Mouse (Mus musculus) midbrain, embryonic 16.5 days (tissue): ENCODE results near the gene Slc1a1. TPM values are rescaled to one million over a fixed set of nuclear protein-coding genes. Genes with fewer than 3 reads are reported as not detected.

Experiments used
- ATAC-seq: fragments of 200-750 bp; cut with Nextera tagmentation; 2 replicates; pipeline ENCODE4 v1.8.0; 2017; ENCODE audit warnings: moderate TSS enrichment
- H3K27ac ChIP-seq: fragments of 300-500 bp; sonication (generic); 2 replicates; pipeline ENCODE4 v1.5.1; 2014; ENCODE audit warnings: mild to moderate bottlenecking, low read length, mixed read lengths
- H3K27me3 ChIP-seq: fragments of 300-500 bp; sonication (generic); 2 replicates; pipeline ENCODE4 v1.6.1; 2014; ENCODE audit warnings: low read depth, low read length, mixed read lengths; ENCODE audit not compliant: control insufficient read depth, insufficient read depth
- H3K36me3 ChIP-seq: fragments of 300-500 bp; sonication (generic); 2 replicates; pipeline ENCODE4 v1.6.1; 2014; ENCODE audit warnings: mild to moderate bottlenecking, low read length, moderate library complexity, mixed read lengths; ENCODE audit not compliant: control insufficient read depth, insufficient read depth
- H3K4me1 ChIP-seq: fragments of 300-500 bp; sonication (generic); 2 replicates; pipeline ENCODE4 v1.6.1; 2014; ENCODE audit warnings: mild to moderate bottlenecking, low read length, mixed read lengths; ENCODE audit not compliant: control insufficient read depth, insufficient read depth
- H3K4me2 ChIP-seq: fragments of 300-500 bp; sonication (generic); 2 replicates; pipeline ENCODE4 v1.6.1; 2014; ENCODE audit warnings: mild to moderate bottlenecking, low read length, mixed read lengths
- H3K4me3 ChIP-seq: fragments of 300-500 bp; sonication (generic); 2 replicates; pipeline ENCODE4 v1.5.1; 2014; ENCODE audit warnings: low read depth, mild to moderate bottlenecking, low read length, moderate library complexity, mixed read lengths
- H3K9ac ChIP-seq: fragments of 300-500 bp; sonication (generic); 2 replicates; pipeline ENCODE4 v1.6.1; 2014; ENCODE audit warnings: low read depth, low read length, mixed read lengths
- H3K9me3 ChIP-seq: fragments of 300-500 bp; sonication (generic); replicated peaks from 2 replicates; pipeline ENCODE4 v1.6.1; 2014; ENCODE audit warnings: mild to moderate bottlenecking, low read length, mixed read lengths; ENCODE audit not compliant: control insufficient read depth, poor library complexity, severe bottlenecking
- WGBS: fragments of 180-500 bp; shearing (Covaris S2); extraction: QIAGEN DNeasy Blood & Tissue Kit; methylation state at CpG from one replicate; pipeline ENCODE4 v1.1.7; 2014; 5-methylcytosine and 5-hydroxymethylcytosine counted together
- polyA plus RNA-seq: library from polyadenylated mRNA; unstranded; fragments of >200 nt; fragmentation: Nextera tagmentation; extraction: Ambion mirVana; gene quantifications from 2 replicates; pipeline ENCODE4 v1.2.1, GENCODE M21; 2015

Gene Slc1a1
- polyA plus RNA-seq, 1 experiment from 2014 or later, result 47.7 TPM

- Histone ChIP-seq H3K27ac (no peak overlapping the region), H3K27me3 (no peaks in the 10 kb centered on the region), H3K9ac (no peak overlapping the region), H3K36me3 (no peaks in the 10 kb centered on the region), H3K4me3 (no peak overlapping the region), H3K4me2 (no peak overlapping the region), H3K9me3 (no peaks in the 10 kb centered on the region), H3K4me1 (0 out of 2 replicates have a peak, but pooled peaks cover 2% of the 10 kb centered on the region)
- WGBS, result 94% methylated on average over 6 of the region's 6 CpGs
- ATAC-seq, result no peak
These were observed 34.5 kb downstream of the Slc1a1 start for GRCm38 (mm10) chr19:28869251-28869855.

- 71% methylated on average over 2 of the region's 2 CpGs for WGBS
- Histone ChIP-seq H3K4me1 (0 out of 2 replicates have a peak, but pooled peaks cover 1% of the 10 kb centered on the region), H3K4me2 (no peak overlapping the region), H3K27ac (no peak overlapping the region), H3K27me3 (no peaks in the 10 kb centered on the region), H3K9me3 (no peaks in the 10 kb centered on the region), H3K36me3 (no peaks in the 10 kb centered on the region), H3K9ac (no peak overlapping the region), H3K4me3 (no peak overlapping the region)
- ATAC-seq, result no peak
These were observed 35.5 kb downstream of the Slc1a1 start for GRCm38 (mm10) chr19:28870351-28870750.

GRCm38 (mm10) chr19:28879476-28879875 is 44.6 kb downstream of the Slc1a1 start:
- Histone ChIP-seq H3K4me3 (no peak overlapping the region), H3K36me3 (no peaks in the 10 kb centered on the region), H3K9ac (no peak overlapping the region), H3K4me1 (no peaks in the 10 kb centered on the region), H3K9me3 (no peaks in the 10 kb centered on the region), H3K4me2 (no peak overlapping the region), H3K27ac (no peak overlapping the region), H3K27me3 (no peaks in the 10 kb centered on the region)
- no peak for ATAC-seq
- WGBS, result 71% methylated on average over 2 of the region's 2 CpGs

- Histone ChIP-seq H3K4me2 (no peak overlapping the region), H3K9ac (no peak overlapping the region), H3K27ac (no peak overlapping the region), H3K27me3 (no peaks in the 10 kb centered on the region), H3K36me3 (no peaks in the 10 kb centered on the region), H3K9me3 (no peaks in the 10 kb centered on the region), H3K4me3 (no peak overlapping the region), H3K4me1 (no peaks in the 10 kb centered on the region)
- 68% methylated on average over 1 of the region's 1 CpGs for WGBS
- no peak for ATAC-seq
These were observed 48.3 kb downstream of the Slc1a1 start for GRCm38 (mm10) chr19:28883126-28883525.

GRCm38 (mm10) chr19:28888496-28888895 is 53.6 kb downstream of the Slc1a1 start:
- H3K4me3 ChIP-seq, result no peak overlapping the region
- no peaks in the 10 kb centered on the region for H3K27me3 ChIP-seq
- H3K4me2 ChIP-seq, result no peak overlapping the region
- no peak overlapping the region for H3K27ac ChIP-seq
- WGBS, result 55% methylated on average over 1 of the region's 1 CpGs
- H3K4me1 ChIP-seq, result no peaks in the 10 kb centered on the region
- no peak overlapping the region for H3K9ac ChIP-seq
- no peaks in the 10 kb centered on the region for H3K36me3 ChIP-seq
- no peaks in the 10 kb centered on the region for H3K9me3 ChIP-seq
- no peak for ATAC-seq

- Histone ChIP-seq H3K9ac (no peak overlapping the region), H3K27me3 (no peaks in the 10 kb centered on the region), H3K36me3 (no peaks in the 10 kb centered on the region), H3K4me3 (no peak overlapping the region), H3K4me2 (no peak overlapping the region), H3K27ac (no peak overlapping the region), H3K9me3 (no peaks in the 10 kb centered on the region), H3K4me1 (no peaks in the 10 kb centered on the region)
- 60% methylated on average over 3 of the region's 3 CpGs for WGBS
- no peak for ATAC-seq
These were observed 54.4 kb downstream of the Slc1a1 start for GRCm38 (mm10) chr19:28889251-28889650.

- H3K36me3 ChIP-seq, result no peaks in the 10 kb centered on the region
- no peaks in the 10 kb centered on the region for H3K4me1 ChIP-seq
- no peak overlapping the region for H3K4me2 ChIP-seq
- H3K4me3 ChIP-seq, result no peak overlapping the region
- H3K9ac ChIP-seq, result no peak overlapping the region
- 78% methylated on average over 5 of the region's 5 CpGs for WGBS
- no peaks in the 10 kb centered on the region for H3K9me3 ChIP-seq
- no peak for ATAC-seq
- H3K27ac ChIP-seq, result no peak overlapping the region
- H3K27me3 ChIP-seq, result no peaks in the 10 kb centered on the region
These were observed 56.4 kb downstream of the Slc1a1 start for GRCm38 (mm10) chr19:28891238-28891637.

- WGBS, result 88% methylated on average over 1 of the region's 1 CpGs
- Histone ChIP-seq H3K4me1 (no peaks in the 10 kb centered on the region), H3K9ac (no peak overlapping the region), H3K4me2 (no peak overlapping the region), H3K9me3 (no peaks in the 10 kb centered on the region), H3K36me3 (no peaks in the 10 kb centered on the region), H3K27me3 (no peaks in the 10 kb centered on the region), H3K4me3 (no peak overlapping the region), H3K27ac (no peak overlapping the region)
- ATAC-seq, result no peak
These were observed 57.0 kb downstream of the Slc1a1 start for GRCm38 (mm10) chr19:28891864-28892263.

GRCm38 (mm10) chr19:28896639-28897038 is 61.8 kb downstream of the Slc1a1 start:
- Histone ChIP-seq H3K4me1 (no peaks in the 10 kb centered on the region), H3K27me3 (no peaks in the 10 kb centered on the region), H3K4me2 (no peak overlapping the region), H3K4me3 (no peak overlapping the region), H3K36me3 (no peaks in the 10 kb centered on the region), H3K9ac (no peak overlapping the region), H3K9me3 (no peaks in the 10 kb centered on the region), H3K27ac (no peak overlapping the region)
- peak; percentile 32; the same call in 1 of the 2 replicates for ATAC-seq
- 44% methylated on average over 1 of the region's 1 CpGs for WGBS
